Mouse (Mus musculus): Measurements from ENCODE around the gene Dvl2. TPM values are rescaled to one million over a fixed set of nuclear protein-coding genes. Genes with fewer than 3 reads are reported as not detected.

Gene Dvl2
- polyA plus RNA-seq, 1 experiment from 2014 or later = 6.4 TPM

- no peak overlapping the region for H3K9ac ChIP-seq
- peaks cover 39% of the 10 kb centered on the region for H3K4me1 ChIP-seq (replicated peaks)
- no peak for DNase-seq
- H3K36me3 ChIP-seq = peaks cover 4% of the 10 kb centered on the region; the same call in 1 of the 2 replicates
- no peaks in the 10 kb centered on the region for H3K9me3 ChIP-seq (replicated peaks)
- H3K27me3 ChIP-seq = peaks cover 21% of the 10 kb centered on the region
- ATAC-seq (ENCODE audit: low read depth) = no peak
- no peak overlapping the region for H3K4me2 ChIP-seq
- 84% methylated on average over 28 of the region's 28 CpGs for WGBS (ENCODE audit: insufficient replicate concordance)
- H3K4me3 ChIP-seq (replicated peaks) = no peak overlapping the region
- H3K27ac ChIP-seq = no peak overlapping the region
Observed at GRCm38 (mm10) chr11:70030651-70031320, 30.4 kb downstream of the Dvl2 start.

GRCm38 (mm10) chr11:70031321-70031670, 30.9 kb downstream of the Dvl2 start:
- no peak overlapping the region for H3K27ac ChIP-seq
- no peak overlapping the region for H3K4me2 ChIP-seq
- no peak overlapping the region for H3K4me3 ChIP-seq (replicated peaks)
- 90% methylated on average over 11 of the region's 11 CpGs for WGBS (ENCODE audit: insufficient replicate concordance)
- no peak overlapping the region for H3K9ac ChIP-seq
- DNase-seq = no peak
- H3K36me3 ChIP-seq = peaks cover 4% of the 10 kb centered on the region; the same call in 1 of the 2 replicates
- peaks cover 16% of the 10 kb centered on the region for H3K27me3 ChIP-seq
- no peaks in the 10 kb centered on the region for H3K9me3 ChIP-seq (replicated peaks)
- no peak for ATAC-seq (ENCODE audit: low read depth)
- peaks cover 34% of the 10 kb centered on the region for H3K4me1 ChIP-seq (replicated peaks)

GRCm38 (mm10) chr11:70038174-70038573, 37.8 kb downstream of the Dvl2 start:
- DNase-seq = no peak
- no peak for ATAC-seq (ENCODE audit: low read depth)
- Histone ChIP-seq H3K4me3 (replicated peaks) (no peak overlapping the region), H3K4me1 (replicated peaks) (peaks cover 5% of the 10 kb centered on the region; the same call in 1 of the 2 replicates), H3K9ac (no peak overlapping the region), H3K36me3 (0 out of 2 replicates have a peak, but pooled peaks cover 2% of the 10 kb centered on the region), H3K4me2 (no peak overlapping the region), H3K27me3 (no peaks in the 10 kb centered on the region), H3K27ac (no peak overlapping the region), H3K9me3 (replicated peaks) (no peaks in the 10 kb centered on the region)
- WGBS (ENCODE audit: insufficient replicate concordance) = 42% methylated on average over 7 of the region's 7 CpGs

- no peak overlapping the region for H3K27ac ChIP-seq
- 78% methylated on average over 10 of the region's 10 CpGs for WGBS (ENCODE audit: insufficient replicate concordance)
- no peak for ATAC-seq (ENCODE audit: low read depth)
- H3K9ac ChIP-seq = no peak overlapping the region
- no peak for DNase-seq
- no peak overlapping the region for H3K4me2 ChIP-seq
- no peaks in the 10 kb centered on the region for H3K9me3 ChIP-seq (replicated peaks)
- H3K4me3 ChIP-seq (replicated peaks) = no peak overlapping the region
- H3K4me1 ChIP-seq (replicated peaks) = peaks cover 5% of the 10 kb centered on the region; the same call in 1 of the 2 replicates
- H3K36me3 ChIP-seq = 0 out of 2 replicates have a peak, but pooled peaks cover 6% of the 10 kb centered on the region
- H3K27me3 ChIP-seq = no peaks in the 10 kb centered on the region
Observed at GRCm38 (mm10) chr11:70039631-70040030, 39.2 kb downstream of the Dvl2 start.

GRCm38 (mm10) chr11:70040184-70040583, 39.8 kb downstream of the Dvl2 start:
- H3K9me3 ChIP-seq (replicated peaks) = no peaks in the 10 kb centered on the region

GRCm38 (mm10) chr11:70042309-70043085, 42.1 kb downstream of the Dvl2 start:
- Histone ChIP-seq H3K27me3 (no peaks in the 10 kb centered on the region), H3K27ac (no peak overlapping the region), H3K4me3 (replicated peaks) (no peak overlapping the region), H3K4me2 (no peak overlapping the region), H3K36me3 (0 out of 2 replicates have a peak, but pooled peaks cover 6% of the 10 kb centered on the region), H3K4me1 (replicated peaks) (peaks cover 5% of the 10 kb centered on the region; the same call in 1 of the 2 replicates), H3K9me3 (replicated peaks) (no peaks in the 10 kb centered on the region), H3K9ac (no peak overlapping the region)
- DNase-seq = no peak
- ATAC-seq (ENCODE audit: low read depth) = no peak
- 83% methylated on average over 23 of the region's 23 CpGs for WGBS (ENCODE audit: insufficient replicate concordance)

More at GRCm38 (mm10) chr11:70040184-70040583, 39.8 kb downstream of the Dvl2 start:
- no peak overlapping the region for H3K4me2 ChIP-seq
- H3K9ac ChIP-seq = no peak overlapping the region
- no peak for DNase-seq
- 0 out of 2 replicates have a peak, but pooled peaks cover 6% of the 10 kb centered on the region for H3K36me3 ChIP-seq
- 65% methylated on average over 7 of the region's 7 CpGs for WGBS (ENCODE audit: insufficient replicate concordance)
- H3K4me1 ChIP-seq (replicated peaks) = peaks cover 5% of the 10 kb centered on the region; the same call in 1 of the 2 replicates
- H3K4me3 ChIP-seq (replicated peaks) = no peak overlapping the region
- H3K27me3 ChIP-seq = no peaks in the 10 kb centered on the region
- ATAC-seq (ENCODE audit: low read depth) = no peak
- no peak overlapping the region for H3K27ac ChIP-seq

GRCm38 (mm10) chr11:70043665-70044064, 43.3 kb downstream of the Dvl2 start:
- Histone ChIP-seq H3K9ac (no peak overlapping the region), H3K4me1 (replicated peaks) (peaks cover 5% of the 10 kb centered on the region; the same call in 1 of the 2 replicates), H3K27me3 (no peaks in the 10 kb centered on the region), H3K4me2 (no peak overlapping the region), H3K9me3 (replicated peaks) (no peaks in the 10 kb centered on the region), H3K36me3 (0 out of 2 replicates have a peak, but pooled peaks cover 6% of the 10 kb centered on the region), H3K27ac (no peak overlapping the region), H3K4me3 (replicated peaks) (no peak overlapping the region)
- 84% methylated on average over 7 of the region's 7 CpGs for WGBS (ENCODE audit: insufficient replicate concordance)
- ATAC-seq (ENCODE audit: low read depth) (no peak), DNase-seq (no peak)

- H3K36me3 ChIP-seq = 0 out of 2 replicates have a peak, but pooled peaks cover 4% of the 10 kb centered on the region
- H3K4me3 ChIP-seq (replicated peaks) = no peak overlapping the region
- no peak overlapping the region for H3K27ac ChIP-seq
- no peak overlapping the region for H3K4me2 ChIP-seq
- H3K4me1 ChIP-seq (replicated peaks) = peaks cover 3% of the 10 kb centered on the region; the same call in 1 of the 2 replicates
- ATAC-seq (ENCODE audit: low read depth) (no peak), DNase-seq (no peak)
- WGBS (ENCODE audit: insufficient replicate concordance) = 66% methylated on average over 9 of the region's 9 CpGs
- H3K27me3 ChIP-seq = no peaks in the 10 kb centered on the region
- H3K9ac ChIP-seq = no peak overlapping the region
- H3K9me3 ChIP-seq (replicated peaks) = no peaks in the 10 kb centered on the region
Observed at GRCm38 (mm10) chr11:70045435-70045834, 45.0 kb downstream of the Dvl2 start.

- Histone ChIP-seq H3K4me2 (no peak overlapping the region), H3K4me1 (replicated peaks) (peaks cover 5% of the 10 kb centered on the region), H3K36me3 (0 out of 2 replicates have a peak, but pooled peaks cover 2% of the 10 kb centered on the region), H3K27ac (no peak overlapping the region), H3K9me3 (replicated peaks) (no peaks in the 10 kb centered on the region), H3K4me3 (replicated peaks) (no peak overlapping the region), H3K9ac (no peak overlapping the region), H3K27me3 (no peaks in the 10 kb centered on the region)
- 65% methylated on average over 6 of the region's 6 CpGs for WGBS (ENCODE audit: insufficient replicate concordance)
- DNase-seq (no peak), ATAC-seq (ENCODE audit: low read depth) (no peak)
Observed at GRCm38 (mm10) chr11:70049366-70049765, 49.0 kb downstream of the Dvl2 start.

- Histone ChIP-seq H3K36me3 (no peaks in the 10 kb centered on the region), H3K9me3 (replicated peaks) (no peaks in the 10 kb centered on the region), H3K27me3 (no peaks in the 10 kb centered on the region), H3K4me3 (replicated peaks) (no peak overlapping the region), H3K4me2 (no peak overlapping the region), H3K27ac (no peak overlapping the region), H3K4me1 (replicated peaks) (peaks cover 5% of the 10 kb centered on the region), H3K9ac (no peak overlapping the region)
- 53% methylated on average over 10 of the region's 10 CpGs for WGBS (ENCODE audit: insufficient replicate concordance)
- DNase-seq (no peak), ATAC-seq (ENCODE audit: low read depth) (no peak)
Observed at GRCm38 (mm10) chr11:70049816-70050215, 49.4 kb downstream of the Dvl2 start.

GRCm38 (mm10) chr11:70053156-70053555, 52.8 kb downstream of the Dvl2 start:
- H3K9me3 ChIP-seq (replicated peaks) = no peaks in the 10 kb centered on the region
- no peak overlapping the region for H3K4me3 ChIP-seq (replicated peaks)
- no peak overlapping the region for H3K4me2 ChIP-seq
- ATAC-seq (ENCODE audit: low read depth) (no peak), DNase-seq (no peak)
- H3K27ac ChIP-seq = no peak overlapping the region
- H3K27me3 ChIP-seq = no peaks in the 10 kb centered on the region
- H3K9ac ChIP-seq = no peak overlapping the region
- no peaks in the 10 kb centered on the region for H3K36me3 ChIP-seq
- 62% methylated on average over 7 of the region's 7 CpGs for WGBS (ENCODE audit: insufficient replicate concordance)
- peaks cover 11% of the 10 kb centered on the region for H3K4me1 ChIP-seq (replicated peaks)
